In the genomic region with DNA sequence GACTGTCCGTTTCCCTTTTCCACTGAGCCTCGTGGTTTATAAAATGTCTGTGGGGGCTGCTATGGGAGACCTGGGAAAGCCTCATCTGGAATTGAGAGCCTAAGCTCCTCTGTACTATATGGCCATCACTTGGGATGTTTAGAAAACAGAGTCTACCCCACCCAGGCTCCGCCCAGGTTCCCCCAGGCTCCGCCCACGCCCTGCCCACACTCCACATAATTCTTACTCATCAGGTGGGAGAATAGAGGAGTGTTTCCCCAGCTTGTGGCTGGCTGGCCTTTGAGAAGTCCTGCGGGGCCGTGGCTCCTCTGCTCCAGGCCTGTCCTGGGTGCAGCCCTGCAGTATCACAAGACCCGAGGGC, we compare ENCODE assay signal across 9 mouse cellular contexts.
DNase-seq lines count a peak whose midpoint lies in the region; ATAC-seq and TF ChIP-seq lines count a peak whose summit lies in the region.
"Had no signal": no experiment of that assay in that cellular context is flagged by ENCODE, and none has a peak within 500 bp of the region (broad histone marks: within the 10 kb centered on the region; RNA-seq: fewer than 3 reads in every experiment).

No protein-coding gene starts in this region.

- no peak overlapping the region for H3K9ac ChIP-seq in heart, embryonic 15.5 days
- H3K9ac ChIP-seq in midbrain, embryonic 13.5 days (replicated peaks) = no peak overlapping the region
- H3K9ac ChIP-seq in midbrain, embryonic 15.5 days = no peak overlapping the region
- no peak overlapping the region for H3K9ac ChIP-seq in forebrain, postnatal 0 days

- peaks cover 25% of the 10 kb centered on the region for H3K4me1 ChIP-seq in heart, embryonic 15.5 days (replicated peaks)
- H3K4me1 ChIP-seq in midbrain, embryonic 13.5 days (replicated peaks) = peaks cover 14% of the 10 kb centered on the region
- H3K4me1 ChIP-seq in midbrain, embryonic 15.5 days = peaks cover 2% of the 10 kb centered on the region; the same call in 1 of the 2 replicates
- 0 out of 2 replicates have a peak, but pooled peaks cover 1% of the 10 kb centered on the region for H3K4me1 ChIP-seq in small intestine, adult 2 months (ENCODE audit: control insufficient read depth, insufficient read depth, insufficient read length, low read length)
- no peaks in the 10 kb centered on the region for H3K4me1 ChIP-seq in forebrain, postnatal 0 days (ENCODE audit: insufficient read depth)

- no peak for TF ChIP-seq POLR2A in small intestine, adult 2 months (IDR thresholded peaks at IDR 0.05; ENCODE audit: low read depth, low read length)

- WGBS in heart, embryonic 15.5 days = 53% methylated on average over 8 of the region's 8 CpGs
- WGBS in midbrain, embryonic 13.5 days = 70% methylated on average over 8 of the region's 8 CpGs
- 68% methylated on average over 8 of the region's 8 CpGs for WGBS in midbrain, embryonic 15.5 days
- 53% methylated on average over 8 of the region's 8 CpGs for WGBS in small intestine, adult 2 months
- WGBS in forebrain, postnatal 0 days = 69% methylated on average over 8 of the region's 8 CpGs

- TF ChIP-seq CTCF in small intestine, adult 2 months (IDR thresholded peaks at IDR 0.05; ENCODE audit: extremely low read depth, insufficient read length, insufficient replicate concordance, low read depth, low read length) = no peak
- TF ChIP-seq CTCF in forebrain, postnatal 0 days (IDR thresholded peaks at IDR 0.05; ENCODE audit: low read depth) = no peak

- intact Hi-C loops in heart, postnatal 14 days (cut with DNase I) = no loop called here

- no peaks in the 10 kb centered on the region for H3K9me3 ChIP-seq in heart, embryonic 15.5 days (replicated peaks)
- no peaks in the 10 kb centered on the region for H3K9me3 ChIP-seq in midbrain, embryonic 13.5 days
- no peaks in the 10 kb centered on the region for H3K9me3 ChIP-seq in midbrain, embryonic 15.5 days
- no peaks in the 10 kb centered on the region for H3K9me3 ChIP-seq in forebrain, postnatal 0 days (ENCODE audit: low read length)

- H3K4me3 ChIP-seq in heart, embryonic 15.5 days = no peak overlapping the region
- no peak overlapping the region for H3K4me3 ChIP-seq in midbrain, embryonic 13.5 days (replicated peaks)
- no peak overlapping the region for H3K4me3 ChIP-seq in midbrain, embryonic 15.5 days
- H3K4me3 ChIP-seq in small intestine, adult 2 months (ENCODE audit: low read depth, low read length) = no peak overlapping the region
- H3K4me3 ChIP-seq in forebrain, postnatal 0 days (ENCODE audit: low read depth, low read length) = no peak overlapping the region

- peak; percentile 54; the same call in 1 of the 2 replicates for ATAC-seq in heart, embryonic 15.5 days (replicated peaks; ENCODE audit: insufficient number of reproducible peaks, insufficient read depth, low FRiP score, low read depth)
- ATAC-seq in midbrain, embryonic 13.5 days = 0 out of 2 replicates have a peak, but pooled peaks have one; percentile 20
- ATAC-seq in midbrain, embryonic 15.5 days (replicated peaks) = no peak
- ATAC-seq in forebrain, postnatal 0 days = no peak

- H3K4me2 ChIP-seq in heart, embryonic 15.5 days = no peak overlapping the region
- H3K4me2 ChIP-seq in midbrain, embryonic 13.5 days (replicated peaks) = no peak overlapping the region
- no peak overlapping the region for H3K4me2 ChIP-seq in midbrain, embryonic 15.5 days
- no peak overlapping the region for H3K4me2 ChIP-seq in forebrain, postnatal 0 days (ENCODE audit: low read depth)

- peak overlapping the region; percentile 15; the same call in 1 of the 2 replicates for H3K27ac ChIP-seq in heart, embryonic 15.5 days
- H3K27ac ChIP-seq in midbrain, embryonic 13.5 days = no peak overlapping the region
- H3K27ac ChIP-seq in midbrain, embryonic 15.5 days = no peak overlapping the region
- H3K27ac ChIP-seq in small intestine, adult 2 months (ENCODE audit: insufficient read depth, low read depth, low read length) = 0 out of 2 replicates have a peak overlapping the region, but pooled peaks have one; percentile 5
- no peak overlapping the region for H3K27ac ChIP-seq in forebrain, postnatal 0 days (ENCODE audit: low read depth, low read length)

- H3K27me3 ChIP-seq in heart, embryonic 15.5 days = no peaks in the 10 kb centered on the region
- no peaks in the 10 kb centered on the region for H3K27me3 ChIP-seq in midbrain, embryonic 13.5 days
- H3K27me3 ChIP-seq in midbrain, embryonic 15.5 days (replicated peaks) = no peaks in the 10 kb centered on the region
- H3K27me3 ChIP-seq in small intestine, adult 2 months (ENCODE audit: control insufficient read depth, insufficient read depth, low read length) = no peaks in the 10 kb centered on the region
- H3K27me3 ChIP-seq in forebrain, postnatal 0 days (ENCODE audit: insufficient read depth, low read length) = no peaks in the 10 kb centered on the region

- no peak for DNase-seq in heart, postnatal 14 days
- DNase-seq in ZHBTc4 (ENCODE audit: low read depth, low spot score) = peak; percentile 44
- no peak for DNase-seq in forebrain, postnatal 0 days
- no peak for DNase-seq in thymus, postnatal 25 days
- DNase-seq: kidney, adult 2 months had no signal

- H3K36me3 ChIP-seq in heart, embryonic 15.5 days = no peaks in the 10 kb centered on the region
- no peaks in the 10 kb centered on the region for H3K36me3 ChIP-seq in midbrain, embryonic 13.5 days
- H3K36me3 ChIP-seq in midbrain, embryonic 15.5 days (replicated peaks) = no peaks in the 10 kb centered on the region
- no peaks in the 10 kb centered on the region for H3K36me3 ChIP-seq in small intestine, adult 2 months (ENCODE audit: control insufficient read depth, insufficient read depth, low read length)
- no peaks in the 10 kb centered on the region for H3K36me3 ChIP-seq in forebrain, postnatal 0 days (ENCODE audit: insufficient read depth)

Comparison
In these comparisons a context has a peak if more than half of its experiments do, and no peak if none do; other contexts are left out.
1. ATAC-seq: peak in heart, embryonic 15.5 days (single experiment) and midbrain, embryonic 13.5 days (single experiment); none in midbrain, embryonic 15.5 days (single experiment) and forebrain, postnatal 0 days (single experiment).
2. H3K27ac ChIP-seq: peak in heart, embryonic 15.5 days (single experiment) and small intestine, adult 2 months (single experiment); none in midbrain, embryonic 13.5 days (single experiment), midbrain, embryonic 15.5 days (single experiment) and forebrain, postnatal 0 days (single experiment).